Mouse (Mus musculus) kidney, adult 2 months (tissue): ENCODE measurements at regions not wholly inside any gene's neighbourhood (a gene's known extent, or its start where the extent isn't known, plus 50 kb on each side); places are given as distances from the start of the nearest gene placed in this dataset.

ENCODE experiments used
- DNase-seq: peaks from one replicate; pipeline ENCODE4 v3.0.0; 2021
- H3K27ac ChIP-seq: fragments of 200-500 bp; 2 replicates; pipeline ENCODE4 v1.5.1; 2012; ENCODE audit warnings: low read depth, low read length, control low read depth, inconsistent platforms; ENCODE audit not compliant: insufficient read depth
- H3K27me3 ChIP-seq: fragments of 200-500 bp; replicated peaks from 2 replicates; pipeline ENCODE4 v1.6.1; 2012; ENCODE audit warnings: mild to moderate bottlenecking, moderate library complexity, low read length, inconsistent platforms; ENCODE audit not compliant: control insufficient read depth, insufficient read depth
- H3K36me3 ChIP-seq: fragments of 200-500 bp; 2 replicates; pipeline ENCODE4 v1.6.1; 2012; ENCODE audit warnings: mild to moderate bottlenecking, moderate library complexity, low read length, inconsistent platforms; ENCODE audit not compliant: control insufficient read depth, insufficient read depth
- H3K4me1 ChIP-seq: fragments of 200-500 bp; 2 replicates; pipeline ENCODE4 v1.6.1; 2011; ENCODE audit warnings: low read length; ENCODE audit not compliant: control insufficient read depth, insufficient read depth
- H3K4me3 ChIP-seq: fragments of 200-500 bp; 2 replicates; pipeline ENCODE4 v1.5.1; 2011; ENCODE audit warnings: mild to moderate bottlenecking, low read depth, low read length, control low read depth; ENCODE audit not compliant: insufficient read depth
- CTCF ChIP-seq: fragments of 200-500 bp; conservative IDR thresholded peaks from 2 replicates; pipeline ENCODE4 v1.5.1; 2011; ENCODE audit warnings: low read depth, mild to moderate bottlenecking, control low read depth, low read length, moderate library complexity, mixed read lengths; ENCODE audit not compliant: insufficient read depth, insufficient read length
- POLR2A ChIP-seq: fragments of 200-500 bp; IDR thresholded peaks from one replicate; pipeline ENCODE4 v1.6.1; 2011; ENCODE audit warnings: low read depth, low read length, control low read depth
- WGBS: fragments of 180-500 bp; shearing (Covaris S2); methylation state at CpG from one replicate; pipeline ENCODE4 v1.1.7; 2018; 5-methylcytosine and 5-hydroxymethylcytosine counted together

- Histone ChIP-seq H3K4me3 (no peak overlapping the region), H3K27me3 (no peaks in the 10 kb centered on the region), H3K36me3 (no peaks in the 10 kb centered on the region), H3K4me1 (no peaks in the 10 kb centered on the region), H3K27ac (no peak overlapping the region)
- 69% methylated on average over 5 of the region's 5 CpGs for whole genome bisulfite sequencing
- TF ChIP-seq CTCF (no peak), POLR2A (no peak)
- DNase-seq, result no peak
These were observed 71.4 kb upstream of the Gm10260 start for GRCm38 (mm10) chr13:97831839-97832238.

- Histone ChIP-seq H3K27ac (no peak overlapping the region), H3K27me3 (no peaks in the 10 kb centered on the region), H3K36me3 (no peaks in the 10 kb centered on the region), H3K4me3 (no peak overlapping the region), H3K4me1 (no peaks in the 10 kb centered on the region)
- no peak for TF ChIP-seq POLR2A
- TF ChIP-seq CTCF, result no peak
- no peak for DNase-seq
- WGBS, result 60% methylated on average over 5 of the region's 5 CpGs
These were observed 69.1 kb upstream of the Gm10260 start for GRCm38 (mm10) chr13:97829558-97829957.

GRCm38 (mm10) chr13:97825801-97826576 is 65.6 kb upstream of the Gm10260 start:
- H3K4me3 ChIP-seq, result no peak overlapping the region
- no peak overlapping the region for H3K27ac ChIP-seq
- no peak for DNase-seq
- WGBS, result 58% methylated on average over 22 of the region's 22 CpGs
- H3K36me3 ChIP-seq, result no peaks in the 10 kb centered on the region
- TF ChIP-seq POLR2A (no peak), CTCF (no peak)
- H3K4me1 ChIP-seq, result no peaks in the 10 kb centered on the region
- H3K27me3 ChIP-seq, result no peaks in the 10 kb centered on the region

GRCm38 (mm10) chr13:97825361-97825760 is 64.9 kb upstream of the Gm10260 start:
- WGBS, result 81% methylated on average over 3 of the region's 3 CpGs

GRCm38 (mm10) chr13:97824071-97824716 is 63.8 kb upstream of the Gm10260 start:
- Histone ChIP-seq H3K4me3 (no peak overlapping the region), H3K36me3 (no peaks in the 10 kb centered on the region), H3K27me3 (no peaks in the 10 kb centered on the region), H3K27ac (no peak overlapping the region), H3K4me1 (no peaks in the 10 kb centered on the region)
- WGBS, result 63% methylated on average over 20 of the region's 20 CpGs
- DNase-seq, result no peak
- no peak for TF ChIP-seq POLR2A
- no peak for TF ChIP-seq CTCF

More at GRCm38 (mm10) chr13:97825361-97825760, 64.9 kb upstream of the Gm10260 start:
- Histone ChIP-seq H3K27me3 (no peaks in the 10 kb centered on the region), H3K4me3 (no peak overlapping the region), H3K27ac (no peak overlapping the region), H3K36me3 (no peaks in the 10 kb centered on the region), H3K4me1 (no peaks in the 10 kb centered on the region)
- TF ChIP-seq CTCF (no peak), POLR2A (no peak)
- DNase-seq, result no peak

- no peak for TF ChIP-seq POLR2A
- WGBS, result 36% methylated on average over 2 of the region's 2 CpGs
- peak; percentile 14 for DNase-seq
- Histone ChIP-seq H3K4me1 (no peaks in the 10 kb centered on the region), H3K36me3 (no peaks in the 10 kb centered on the region), H3K4me3 (no peak overlapping the region), H3K27ac (no peak overlapping the region), H3K27me3 (no peaks in the 10 kb centered on the region)
These were observed 61.2 kb upstream of the Gm10260 start for GRCm38 (mm10) chr13:97821630-97822029.

GRCm38 (mm10) chr13:97821011-97821410 is 60.6 kb upstream of the Gm10260 start:
- H3K4me3 ChIP-seq, result no peak overlapping the region
- H3K27ac ChIP-seq, result no peak overlapping the region
- peak; percentile 17 for DNase-seq
- 69% methylated on average over 3 of the region's 3 CpGs for WGBS
- H3K36me3 ChIP-seq, result no peaks in the 10 kb centered on the region
- no peaks in the 10 kb centered on the region for H3K4me1 ChIP-seq
- H3K27me3 ChIP-seq, result no peaks in the 10 kb centered on the region
- no peak for TF ChIP-seq CTCF
- no peak for TF ChIP-seq POLR2A
